Mouse (Mus musculus): ENCODE results near the gene Spn.

Gene Spn

DNA sequence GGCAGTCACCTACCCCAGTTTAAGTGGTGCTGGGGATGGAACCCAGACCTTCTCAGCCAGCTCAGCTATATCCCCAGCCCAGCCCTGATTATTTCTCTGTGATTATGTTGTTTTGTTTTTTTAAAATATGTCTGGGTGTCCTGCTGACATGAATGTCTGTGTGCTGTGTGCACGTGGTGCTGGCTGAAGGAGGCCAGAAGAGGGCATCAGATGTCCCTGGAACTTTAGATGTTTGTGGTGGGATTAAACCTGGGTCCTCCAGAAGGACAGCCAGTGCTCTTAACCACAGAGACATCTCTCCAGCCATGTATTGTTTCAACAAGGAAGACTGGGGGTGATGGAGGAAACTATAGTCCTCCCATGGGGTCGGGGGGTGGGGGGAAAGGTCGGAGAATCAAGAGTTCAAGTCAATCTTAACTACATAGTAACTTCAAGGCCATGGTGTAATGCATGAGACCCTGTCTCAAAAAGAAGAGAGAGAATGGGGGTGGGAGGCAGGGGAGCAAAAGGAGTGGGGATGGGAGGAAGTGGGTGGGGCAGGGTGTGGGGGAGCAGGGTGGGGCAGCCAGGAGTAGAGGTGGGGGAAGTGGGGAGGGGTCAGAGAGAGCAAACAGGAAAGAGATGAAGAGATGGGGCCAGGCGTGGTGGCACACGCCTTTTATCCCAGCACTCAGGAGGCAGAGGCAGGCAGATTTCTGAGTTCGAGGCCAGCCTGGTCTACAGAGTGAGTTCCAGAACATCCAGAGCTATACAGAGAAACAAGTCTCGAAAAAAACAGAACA lies 3.2 kb upstream of the Spn start:
- DNase-seq, result no peak

DNA sequence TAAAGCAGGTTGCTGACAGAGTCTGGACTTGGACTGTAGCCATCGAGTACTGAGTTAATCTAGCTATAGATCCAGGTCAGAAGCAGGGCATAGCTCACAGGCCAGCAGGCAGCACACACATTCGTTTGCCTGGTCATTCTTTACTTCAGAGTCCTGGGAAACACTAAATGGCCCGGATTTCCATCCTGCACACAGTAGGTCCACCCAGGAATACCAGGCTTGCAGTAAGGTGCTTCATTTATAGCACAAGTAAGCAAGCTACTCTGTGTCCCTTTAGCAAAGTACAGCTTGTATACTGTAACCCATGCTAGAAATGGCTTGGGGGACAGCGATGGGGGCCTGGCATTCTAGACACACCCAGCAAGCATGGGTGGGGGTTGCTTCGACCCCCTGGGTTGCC lies 1.9 kb upstream of the Spn start:
- no peak for DNase-seq

DNA sequence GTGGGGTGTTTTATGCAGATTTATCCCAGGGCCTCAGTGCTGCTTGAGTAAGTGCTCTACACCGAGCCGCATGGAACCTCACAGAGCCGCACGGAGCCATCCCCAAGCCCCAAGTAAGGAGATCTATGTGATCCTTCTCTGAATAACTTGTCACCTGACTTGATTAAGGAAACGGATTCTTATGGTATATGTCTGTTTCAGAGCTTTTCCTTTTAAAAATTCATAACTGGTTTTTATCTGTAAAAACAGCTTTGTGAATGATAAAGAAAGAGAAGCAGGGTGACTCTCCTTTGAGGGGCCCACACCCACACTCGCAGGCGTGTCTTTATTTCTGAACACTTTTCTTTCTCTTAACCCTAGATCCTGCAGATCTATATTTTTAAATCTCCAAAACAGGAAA lies 1.5 kb upstream of the Spn start:
- no peak for DNase-seq

GRCm38 (mm10) chr7:127136181-127137071 lies 1.2 kb downstream of the Spn start:
- DNase-seq, result no peak

DNA sequence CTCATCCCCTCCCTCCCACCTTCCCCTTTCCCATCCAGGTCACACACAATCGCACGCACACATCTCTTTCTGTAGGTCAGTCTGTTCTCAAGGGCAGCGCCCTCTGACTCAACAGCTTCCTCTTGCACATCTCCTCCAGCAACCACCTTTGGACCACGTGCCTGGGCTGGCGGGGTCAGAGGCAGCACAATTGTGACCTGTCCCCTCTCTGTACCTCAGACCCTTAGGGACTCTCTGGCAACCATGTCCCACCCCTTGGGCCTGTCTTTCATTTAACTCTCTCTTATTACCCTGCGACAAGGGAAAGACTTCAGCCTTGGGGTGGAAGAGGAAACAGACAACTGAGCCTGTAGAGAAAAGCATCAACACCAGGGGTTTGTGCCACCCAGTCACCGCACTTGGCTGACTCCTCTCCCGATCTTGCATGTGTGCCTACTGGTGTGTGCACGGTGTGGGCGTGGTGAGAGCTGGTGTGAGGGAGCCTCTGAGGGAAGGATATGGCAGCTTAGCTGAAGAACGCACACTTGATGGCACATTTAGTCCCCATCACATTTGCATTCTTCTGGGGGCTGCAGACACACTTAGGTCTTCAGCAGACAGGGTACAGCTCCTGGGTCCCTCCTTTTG lies 2.7 kb downstream of the Spn start:
- DNase-seq, result no peak

- DNase-seq, result no peak
Observed at GRCm38 (mm10) chr7:127133125-127133524, 4.5 kb downstream of the Spn start.

- peak; percentile 84 for DNase-seq
Observed at GRCm38 (mm10) chr7:127129638-127130037, 8.0 kb downstream of the Spn start.

DNA sequence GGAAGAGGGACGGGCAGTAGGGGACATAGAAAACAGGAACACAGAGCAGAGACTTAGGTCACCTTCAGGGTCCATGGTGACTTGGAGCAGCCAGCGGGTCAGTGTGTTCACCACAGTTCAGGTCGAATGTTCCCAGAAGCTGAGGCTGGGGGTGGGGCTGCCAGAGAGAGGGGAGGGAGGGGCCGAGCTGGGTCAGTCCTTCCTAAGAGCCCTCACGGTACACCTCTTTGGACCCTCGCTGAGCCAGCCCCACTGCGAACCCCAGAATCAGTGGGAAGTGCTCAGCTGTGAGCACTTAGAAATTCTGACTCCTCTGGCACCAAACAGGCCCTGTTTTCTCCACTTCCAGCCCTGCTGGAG lies 15.7 kb downstream of the Spn start, which contains the start of gene Qprt:
Gene Qprt (minus strand): TSS at position 316 of the 360 bp plus-strand sequence.
- no peak for DNase-seq

DNA sequence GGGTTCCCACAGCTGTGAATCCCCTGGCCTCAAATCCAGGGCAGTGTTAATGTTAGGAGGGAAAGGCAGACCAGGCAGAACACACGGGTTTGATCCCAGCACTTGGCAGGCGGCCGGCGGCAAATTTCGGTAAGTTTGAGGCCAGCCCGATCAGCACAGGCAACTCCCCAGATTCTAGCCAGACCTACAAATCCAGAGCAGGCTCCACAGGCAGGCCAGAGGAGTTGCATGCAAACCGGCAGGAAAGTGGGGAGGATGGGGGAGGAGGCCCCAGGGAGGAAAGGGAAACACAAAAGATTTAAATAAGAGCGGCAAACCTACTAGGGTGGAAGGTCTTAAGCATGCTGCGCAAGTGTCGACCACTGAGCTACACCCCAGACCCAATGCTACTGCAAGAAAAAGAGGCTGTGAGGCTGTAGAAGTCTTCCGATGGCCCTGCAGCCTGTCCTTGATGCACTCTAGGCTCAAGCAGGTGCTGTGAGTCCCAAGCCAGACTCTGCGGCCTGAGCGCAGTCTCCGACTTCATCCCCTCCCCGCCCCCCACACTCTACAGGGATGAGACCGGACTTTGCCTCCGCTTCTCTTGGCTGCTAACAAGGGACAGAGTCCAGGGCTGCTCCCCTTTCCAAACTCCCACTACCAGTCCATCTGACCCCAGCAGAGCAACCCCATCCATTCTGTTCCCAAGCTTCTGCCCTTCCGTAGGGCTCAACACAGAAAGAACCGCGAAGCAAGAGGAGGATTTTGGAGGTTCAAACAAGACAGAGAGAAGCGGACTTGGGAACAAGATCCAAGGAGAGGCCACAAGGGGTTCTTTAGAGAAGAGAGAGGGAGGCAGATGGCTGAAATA lies 16.3 kb downstream of the Spn start:
- no peak for DNase-seq

GRCm38 (mm10) chr7:127118671-127119445 lies 18.8 kb downstream of the Spn start:
- no peak for DNase-seq

GRCm38 (mm10) chr7:127117948-127118347 lies 19.7 kb downstream of the Spn start:
- DNase-seq, result no peak

- DNase-seq, result no peak
Observed at GRCm38 (mm10) chr7:127116331-127116935, 21.2 kb downstream of the Spn start.

GRCm38 (mm10) chr7:127114920-127115319 lies 22.7 kb downstream of the Spn start:
- no peak for DNase-seq

DNA sequence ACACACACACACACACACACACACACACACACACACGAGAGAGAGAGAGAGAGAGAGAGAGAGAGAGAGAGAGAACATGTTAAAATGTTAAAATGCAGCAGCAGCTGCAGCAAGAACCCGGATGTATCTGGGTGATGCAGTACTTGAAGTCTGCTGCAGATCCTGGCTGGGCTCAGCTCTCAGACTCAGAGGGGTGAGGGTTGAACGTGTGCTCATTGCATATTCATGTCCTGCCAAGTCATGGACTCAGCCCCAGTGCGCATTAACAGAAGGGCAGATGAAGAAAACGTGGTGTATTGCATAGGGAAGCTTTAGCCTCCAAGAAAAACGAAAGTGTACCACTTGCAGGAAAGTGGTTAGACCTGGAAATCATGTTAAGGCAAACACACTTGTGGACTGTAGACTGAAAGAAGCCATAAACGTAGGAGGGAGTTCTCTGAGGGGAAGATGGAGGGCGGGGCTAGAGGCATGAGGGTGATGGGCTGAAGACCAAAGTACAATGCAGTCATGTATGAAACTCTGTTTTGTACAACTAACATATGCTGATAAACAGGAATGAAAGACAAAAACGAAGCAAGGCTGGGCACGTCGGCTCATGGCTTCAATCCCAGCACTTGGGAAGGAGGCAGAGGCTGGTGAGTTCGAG lies 23.9 kb downstream of the Spn start:
- DNase-seq, result no peak

- DNase-seq, result no peak
Observed at GRCm38 (mm10) chr7:127112921-127113597, 24.6 kb downstream of the Spn start.

DNA sequence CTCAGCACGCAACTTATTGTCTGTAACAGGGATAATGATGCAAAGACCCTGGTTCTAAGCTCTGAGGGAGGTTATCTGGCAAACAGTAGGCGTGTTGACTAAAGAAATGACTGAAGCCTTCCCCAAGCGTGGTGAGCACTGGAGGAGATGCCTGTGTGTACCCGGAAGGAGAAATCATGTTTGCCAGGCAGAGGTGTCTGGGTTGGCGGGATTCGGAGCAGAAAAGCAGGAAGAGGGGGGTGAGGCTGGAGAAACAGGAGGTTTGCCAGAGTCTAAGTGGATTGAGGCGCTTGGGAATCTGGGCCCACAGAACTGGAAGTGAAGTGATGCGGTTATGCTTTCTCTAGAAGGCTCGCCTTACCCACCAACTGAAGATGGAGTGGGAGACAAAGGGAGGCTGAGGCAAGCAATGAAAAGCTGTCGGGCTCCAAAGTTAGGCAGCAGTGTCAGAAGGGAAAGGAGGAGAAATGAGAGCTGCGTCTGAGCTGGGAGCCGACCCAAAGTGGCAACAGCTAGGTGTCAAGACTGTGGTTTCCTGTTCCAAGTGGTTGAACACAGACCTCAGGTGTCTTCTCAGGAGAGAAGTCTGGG lies 25.3 kb downstream of the Spn start:
- DNase-seq, result no peak

- DNase-seq, result no peak
Observed at GRCm38 (mm10) chr7:127111461-127111860, 26.2 kb downstream of the Spn start.

GRCm38 (mm10) chr7:127110239-127111007 lies 27.2 kb downstream of the Spn start:
- DNase-seq, result peak; percentile 64

DNA sequence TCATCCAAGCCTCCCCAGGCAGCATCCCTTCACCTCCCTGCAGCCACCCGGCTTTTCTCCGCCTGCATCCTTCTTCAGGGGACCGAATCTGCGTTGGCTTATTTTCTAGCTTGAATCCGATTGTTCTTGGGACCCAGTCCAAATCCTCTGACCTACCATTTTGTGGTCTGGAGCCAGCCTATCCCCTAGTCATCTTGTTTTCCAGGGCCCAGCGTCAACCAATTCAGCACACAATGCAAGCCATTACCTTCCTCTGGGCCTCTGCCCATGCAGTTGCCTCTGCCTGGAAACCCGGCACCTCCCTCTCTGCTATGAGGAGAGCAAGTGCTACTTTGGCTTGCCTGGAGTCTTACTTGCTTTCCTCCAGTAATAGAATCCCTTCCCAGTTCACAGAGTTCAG lies 32.1 kb downstream of the Spn start:
- DNase-seq, result no peak

All from layer of hippocampus, adult 9-11 months (tissue).